Mouse (Mus musculus): ENCODE measurements around the gene Cldn34c1. TPM values are rescaled to one million over a fixed set of nuclear protein-coding genes. Genes with fewer than 3 reads are reported as not detected.
"Not testable (repeated sequence)": the region's sequence is repeated elsewhere in the genome, so short reads cannot be mapped to it uniquely, and the experiment has no call there.

Gene Cldn34c1
- polyA plus RNA-seq (2017; shearing (Covaris generic)), result 1 to 10 TPM in 1 of 2 experiments, under 1 TPM in 1; 0.54 to 5.1 TPM

- peak; percentile 92 for ATAC-seq
Observed at GRCm38 (mm10) chrX:123103291-123104260, at the start of gene Cldn34c1. Gene Cldn34c1, plus strand, starts transcription at chrX:123103495.

GRCm38 (mm10) chrX:123087441-123087840, 15.9 kb upstream of the Cldn34c1 start:
- ATAC-seq, result no peak

GRCm38 (mm10) chrX:123102806-123103205, 489 bp upstream of the Cldn34c1 start:
- not testable (repeated sequence) for ATAC-seq

GRCm38 (mm10) chrX:123104692-123105091, 1.4 kb downstream of the Cldn34c1 start:
- not testable (repeated sequence) for ATAC-seq

GRCm38 (mm10) chrX:123222381-123222780, 119.1 kb downstream of the Cldn34c1 start, which contains the start of gene Srsx:
Gene Srsx, minus strand, starts transcription at chrX:123222481.
- ATAC-seq, result not testable (repeated sequence)

Other genes starting within 250 kb of the Cldn34c1 start
- gene Gm17521, start 73.8 kb upstream of the Cldn34c1 start, polyA plus RNA-seq (2017; shearing (Covaris generic)), result not detected
- not detected for gene Srsx, start 119.0 kb downstream of the Cldn34c1 start, polyA plus RNA-seq (2017; shearing (Covaris generic))
- not detected for gene Gm17577, start 143.4 kb downstream of the Cldn34c1 start, polyA plus RNA-seq (2017; shearing (Covaris generic))